Mouse (Mus musculus): ENCODE data around the gene M1ap. TPM values are rescaled to one million over a fixed set of nuclear protein-coding genes. Genes with fewer than 3 reads are reported as not detected.

The M1ap gene
- total RNA-seq, 1 experiment = 6.8 TPM

GRCm38 (mm10) chr6:83057790-83058189, 111.1 kb downstream of the M1ap start, which contains the start of gene Dqx1:
TSS of gene Dqx1 (plus strand) at chr6:83057844.
- Histone ChIP-seq H3K9ac (ENCODE audit: insufficient read depth, low read depth, low read length, poor library complexity, severe bottlenecking) (peak within 1 kb of the TSS; percentile 48), H3K36me3 (ENCODE audit: control insufficient read depth, insufficient read depth, low read length, poor library complexity, severe bottlenecking) (peaks cover 16% of the 10 kb centered on the region), H3K4me1 (ENCODE audit: control insufficient read depth in 2 of 2, insufficient read depth in 2 of 2, low read length in 2 of 2, poor library complexity in 1 of 2) (peaks cover 0 to 7% of the 10 kb centered on the region in 2 experiments; a peak in 1 of 4 replicates), H3K9me3 (ENCODE audit: control insufficient read depth, insufficient read depth, low read depth, low read length) (no peaks in the 10 kb centered on the region), H3K27ac (ENCODE audit: insufficient read depth, low read depth, low read length, poor library complexity, severe bottlenecking) (no peak within 1 kb of the TSS), H3K4me3 (ENCODE audit: insufficient read depth in 1 of 2, low read depth in 1 of 2, low read length in 2 of 2, poor library complexity in 1 of 2, severe bottlenecking in 1 of 2) (peak within 1 kb of the TSS in 1 of 2 experiments; percentile 7; a peak in 1 of 4 replicates)
- in situ Hi-C loops (cut with MboI; ENCODE audit: low sequenced_read_pairs in 2 of 2, unreplicated experiment in 2 of 2) = loop anchor here (25.0 kb wide), 2 partner anchors 655 to 1530 kb away; partner anchors contain the start of genes Cyp26b1 (in 1 of the 2) and Vax2 (in 1 of the 2)
- DNase-seq (ENCODE audit: low read depth, low spot score) = no peak
- TF ChIP-seq ZNF384 (IDR thresholded peaks at IDR 0.05; ENCODE audit: low read depth, low read length) (no peak), CHD2 (IDR thresholded peaks at IDR 0.05; ENCODE audit: low read depth, low read length) (no peak), HCFC1 (IDR thresholded peaks at IDR 0.05; ENCODE audit: borderline replicate concordance, insufficient read depth, low read length) (peak; percentile 94), ZC3H11A (IDR thresholded peaks at IDR 0.05; ENCODE audit: borderline replicate concordance, low read depth, low read length) (no peak), MAFK (IDR thresholded peaks at IDR 0.05; ENCODE audit: insufficient read depth, low read depth, low read length) (no peak)

GRCm38 (mm10) chr6:83058725-83059124, 112.0 kb downstream of the M1ap start:
- TF ChIP-seq HCFC1 (IDR thresholded peaks at IDR 0.05; ENCODE audit: borderline replicate concordance, insufficient read depth, low read length) = no peak
- TF ChIP-seq MAFK (IDR thresholded peaks at IDR 0.05; ENCODE audit: insufficient read depth, low read depth, low read length) = no peak
- no peak for TF ChIP-seq ZC3H11A (IDR thresholded peaks at IDR 0.05; ENCODE audit: borderline replicate concordance, low read depth, low read length)
- TF ChIP-seq CHD2 (IDR thresholded peaks at IDR 0.05; ENCODE audit: low read depth, low read length) = no peak
- TF ChIP-seq ZNF384 (IDR thresholded peaks at IDR 0.05; ENCODE audit: low read depth, low read length) = no peak
- in situ Hi-C loops (cut with MboI; ENCODE audit: low sequenced_read_pairs in 2 of 2, unreplicated experiment in 2 of 2) = loop anchor here (25.0 kb wide), 2 partner anchors 654 to 1529 kb away; partner anchors contain the start of genes Cyp26b1 (in 1 of the 2) and Vax2 (in 1 of the 2)
- Histone ChIP-seq H3K9ac (ENCODE audit: insufficient read depth, low read depth, low read length, poor library complexity, severe bottlenecking) (no peak overlapping the region), H3K9me3 (ENCODE audit: control insufficient read depth, insufficient read depth, low read depth, low read length) (no peaks in the 10 kb centered on the region), H3K36me3 (ENCODE audit: control insufficient read depth, insufficient read depth, low read length, poor library complexity, severe bottlenecking) (peaks cover 16% of the 10 kb centered on the region), H3K4me1 (ENCODE audit: control insufficient read depth in 2 of 2, insufficient read depth in 2 of 2, low read length in 2 of 2, poor library complexity in 1 of 2) (peaks cover 0 to 7% of the 10 kb centered on the region in 2 experiments; a peak in 1 of 4 replicates), H3K4me3 (ENCODE audit: insufficient read depth in 1 of 2, low read depth in 1 of 2, low read length in 2 of 2, poor library complexity in 1 of 2, severe bottlenecking in 1 of 2) (no peak overlapping the region), H3K27ac (ENCODE audit: insufficient read depth, low read depth, low read length, poor library complexity, severe bottlenecking) (no peak overlapping the region)
- DNase-seq (ENCODE audit: low read depth, low spot score) = no peak

- Histone ChIP-seq H3K4me3 (ENCODE audit: insufficient read depth in 1 of 2, low read depth in 1 of 2, low read length in 2 of 2, poor library complexity in 1 of 2, severe bottlenecking in 1 of 2) (no peak overlapping the region), H3K27ac (ENCODE audit: insufficient read depth, low read depth, low read length, poor library complexity, severe bottlenecking) (no peak overlapping the region), H3K9ac (ENCODE audit: insufficient read depth, low read depth, low read length, poor library complexity, severe bottlenecking) (no peak overlapping the region), H3K9me3 (ENCODE audit: control insufficient read depth, insufficient read depth, low read depth, low read length) (no peaks in the 10 kb centered on the region), H3K4me1 (ENCODE audit: control insufficient read depth in 2 of 2, insufficient read depth in 2 of 2, low read length in 2 of 2, poor library complexity in 1 of 2) (peaks cover 0 to 1% of the 10 kb centered on the region in 2 experiments; a peak in 1 of 4 replicates), H3K36me3 (ENCODE audit: control insufficient read depth, insufficient read depth, low read length, poor library complexity, severe bottlenecking) (no peaks in the 10 kb centered on the region)
- DNase-seq (ENCODE audit: low read depth, low spot score) = no peak
- in situ Hi-C loops (cut with MboI; ENCODE audit: low sequenced_read_pairs in 2 of 2, unreplicated experiment in 2 of 2) = loop anchor here (25.0 kb wide), 2 partner anchors 646 to 1521 kb away; partner anchors contain the start of genes Cyp26b1 (in 1 of the 2) and Vax2 (in 1 of the 2)
- TF ChIP-seq HCFC1 (IDR thresholded peaks at IDR 0.05; ENCODE audit: borderline replicate concordance, insufficient read depth, low read length) (no peak), ZC3H11A (IDR thresholded peaks at IDR 0.05; ENCODE audit: borderline replicate concordance, low read depth, low read length) (no peak), CHD2 (IDR thresholded peaks at IDR 0.05; ENCODE audit: low read depth, low read length) (no peak), ZNF384 (IDR thresholded peaks at IDR 0.05; ENCODE audit: low read depth, low read length) (no peak), MAFK (IDR thresholded peaks at IDR 0.05; ENCODE audit: insufficient read depth, low read depth, low read length) (no peak)
Observed at GRCm38 (mm10) chr6:83065995-83066394, 119.3 kb downstream of the M1ap start.

- in situ Hi-C loops (cut with MboI; ENCODE audit: low sequenced_read_pairs in 2 of 2, unreplicated experiment in 2 of 2) = loop anchor here (25.0 kb wide), 2 partner anchors 646 to 1521 kb away; partner anchors contain the start of genes Cyp26b1 (in 1 of the 2) and Vax2 (in 1 of the 2)
- H3K4me1 ChIP-seq (ENCODE audit: control insufficient read depth in 2 of 2, insufficient read depth in 2 of 2, low read length in 2 of 2, poor library complexity in 1 of 2) = peaks cover 0 to 3% of the 10 kb centered on the region in 2 experiments; a peak in 1 of 4 replicates
Observed at GRCm38 (mm10) chr6:83066441-83066840, 119.7 kb downstream of the M1ap start.

More at GRCm38 (mm10) chr6:83066441-83066840, 119.7 kb downstream of the M1ap start:
- no peaks in the 10 kb centered on the region for H3K36me3 ChIP-seq (ENCODE audit: control insufficient read depth, insufficient read depth, low read length, poor library complexity, severe bottlenecking)
- DNase-seq (ENCODE audit: low read depth, low spot score) = no peak
- no peak overlapping the region for H3K27ac ChIP-seq (ENCODE audit: insufficient read depth, low read depth, low read length, poor library complexity, severe bottlenecking)
- no peaks in the 10 kb centered on the region for H3K9me3 ChIP-seq (ENCODE audit: control insufficient read depth, insufficient read depth, low read depth, low read length)
- TF ChIP-seq CHD2 (IDR thresholded peaks at IDR 0.05; ENCODE audit: low read depth, low read length) (no peak), ZC3H11A (IDR thresholded peaks at IDR 0.05; ENCODE audit: borderline replicate concordance, low read depth, low read length) (no peak), HCFC1 (IDR thresholded peaks at IDR 0.05; ENCODE audit: borderline replicate concordance, insufficient read depth, low read length) (no peak), ZNF384 (IDR thresholded peaks at IDR 0.05; ENCODE audit: low read depth, low read length) (no peak), MAFK (IDR thresholded peaks at IDR 0.05; ENCODE audit: insufficient read depth, low read depth, low read length) (no peak)
- no peak overlapping the region for H3K4me3 ChIP-seq (ENCODE audit: insufficient read depth in 1 of 2, low read depth in 1 of 2, low read length in 2 of 2, poor library complexity in 1 of 2, severe bottlenecking in 1 of 2)
- H3K9ac ChIP-seq (ENCODE audit: insufficient read depth, low read depth, low read length, poor library complexity, severe bottlenecking) = no peak overlapping the region

Data from ES-E14 (cell line).